Mouse (Mus musculus): ENCODE data around the gene Tpbgl. TPM values are rescaled to one million over a fixed set of nuclear protein-coding genes. Genes with fewer than 3 reads are reported as not detected.
A peak's percentile ranks its signal among the peaks of the same experiment; 100 is the strongest.

Tpbgl gene
- total RNA-seq (2014; rRNA removed) = 0.86 and 1.5 TPM in 2 replicates
- 1.8 and 2.1 TPM in 2 replicates for polyA plus RNA-seq (2015; fragmentation: Nextera tagmentation; extraction: Ambion mirVana)

DNA sequence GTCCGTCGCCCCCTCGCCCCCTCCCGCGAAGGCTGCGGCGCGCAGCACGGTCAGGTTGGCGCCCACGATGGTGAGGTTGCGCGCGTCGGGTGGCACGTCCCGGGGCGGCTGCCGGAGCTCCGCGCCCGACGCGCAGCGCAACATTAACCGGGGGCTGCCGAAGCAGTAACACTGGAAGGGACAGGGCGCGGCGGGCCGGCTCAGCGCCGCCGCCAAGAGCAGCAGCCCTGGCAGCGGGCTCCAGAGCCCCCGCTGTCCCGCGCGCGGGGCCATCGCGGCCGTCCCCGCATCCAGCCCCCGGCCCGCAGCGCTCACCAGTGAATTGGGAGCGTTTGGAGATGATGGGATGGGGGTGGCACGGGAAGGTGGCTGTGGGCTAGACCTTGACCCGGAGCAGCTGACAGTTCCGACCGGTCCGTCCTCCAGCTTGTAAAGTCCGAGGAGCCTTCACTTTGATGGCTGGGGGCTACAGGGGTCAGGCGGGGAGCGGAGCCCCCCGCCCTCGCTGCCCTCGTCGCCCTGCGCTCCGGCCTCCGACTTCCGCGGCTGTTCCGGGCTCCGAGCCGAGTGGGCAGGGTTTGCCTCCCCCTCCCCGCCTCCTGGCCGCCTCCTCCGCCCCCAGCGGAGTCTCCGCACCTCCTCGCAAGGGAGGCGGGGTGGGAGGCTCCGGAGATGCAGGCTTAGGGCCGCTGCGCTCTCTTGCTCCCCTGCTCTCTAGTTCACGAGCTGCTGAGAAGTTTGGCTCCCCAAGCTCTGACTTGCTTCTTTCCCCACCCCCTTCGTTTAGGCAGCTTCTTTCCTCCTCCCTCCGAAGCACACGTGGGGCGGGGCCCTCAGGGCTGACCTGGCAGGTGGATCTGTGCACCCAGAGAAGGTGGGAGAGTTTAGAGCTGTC is at the start of gene Tpbgl:
Gene Tpbgl, minus strand, starts transcription at position 728 of the 895 bp plus-strand sequence.
- H3K9me3 ChIP-seq (ENCODE audit: low read length) = no peaks in the 10 kb centered on the region
- peak within 1 kb of the TSS; percentile 62 for H3K9ac ChIP-seq
- no peaks in the 10 kb centered on the region for H3K4me1 ChIP-seq (ENCODE audit: insufficient read depth)
- peak within 1 kb of the TSS; percentile 83 for H3K4me2 ChIP-seq (ENCODE audit: low read depth)
- 2% methylated on average over 61 of the region's 83 CpGs for WGBS
- H3K27ac ChIP-seq (ENCODE audit: low read depth, low read length) = no peak within 1 kb of the TSS
- ATAC-seq (no peak), DNase-seq (peak; percentile 19)
- no peaks in the 10 kb centered on the region for H3K36me3 ChIP-seq (ENCODE audit: insufficient read depth)
- H3K4me3 ChIP-seq (ENCODE audit: low read depth, low read length) = peak within 1 kb of the TSS; percentile 54
- TF ChIP-seq CTCF (IDR thresholded peaks at IDR 0.05; ENCODE audit: low read depth) = no peak
- H3K27me3 ChIP-seq (ENCODE audit: insufficient read depth, low read length) = peaks cover 23% of the 10 kb centered on the region

DNA sequence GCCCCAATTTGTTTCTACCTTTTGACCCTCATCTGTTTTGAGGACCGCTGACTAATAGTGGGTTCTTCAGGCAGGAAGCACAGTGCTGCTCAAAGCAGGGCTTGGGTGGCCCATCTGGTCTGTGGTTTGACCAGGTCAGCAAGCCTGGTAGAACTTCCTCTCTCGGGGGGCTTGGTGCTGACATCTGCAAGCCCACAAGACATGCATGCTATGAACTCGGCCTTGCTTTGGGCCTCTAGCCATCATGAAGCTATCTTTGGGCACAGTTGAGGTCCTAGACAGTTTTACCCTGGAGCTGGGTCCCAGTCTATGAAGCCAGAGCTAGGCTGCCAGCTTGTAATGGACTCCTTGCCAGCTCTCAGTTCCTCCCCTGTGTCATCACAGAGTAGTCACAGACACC is 48.0 kb upstream of the Tpbgl start:
- no peaks in the 10 kb centered on the region for H3K4me1 ChIP-seq (ENCODE audit: insufficient read depth)
- 82% methylated on average over 3 of the region's 3 CpGs for WGBS
- H3K36me3 ChIP-seq (ENCODE audit: insufficient read depth) = no peaks in the 10 kb centered on the region
- H3K27ac ChIP-seq (ENCODE audit: low read depth, low read length) = no peak overlapping the region
- TF ChIP-seq CTCF (IDR thresholded peaks at IDR 0.05; ENCODE audit: low read depth) = no peak
- no peak overlapping the region for H3K9ac ChIP-seq
- no peak overlapping the region for H3K4me3 ChIP-seq (ENCODE audit: low read depth, low read length)
- ATAC-seq = no peak
- no peaks in the 10 kb centered on the region for H3K9me3 ChIP-seq (ENCODE audit: low read length)
- no peak overlapping the region for H3K4me2 ChIP-seq (ENCODE audit: low read depth)
- DNase-seq = no peak
- no peaks in the 10 kb centered on the region for H3K27me3 ChIP-seq (ENCODE audit: insufficient read depth, low read length)

DNA sequence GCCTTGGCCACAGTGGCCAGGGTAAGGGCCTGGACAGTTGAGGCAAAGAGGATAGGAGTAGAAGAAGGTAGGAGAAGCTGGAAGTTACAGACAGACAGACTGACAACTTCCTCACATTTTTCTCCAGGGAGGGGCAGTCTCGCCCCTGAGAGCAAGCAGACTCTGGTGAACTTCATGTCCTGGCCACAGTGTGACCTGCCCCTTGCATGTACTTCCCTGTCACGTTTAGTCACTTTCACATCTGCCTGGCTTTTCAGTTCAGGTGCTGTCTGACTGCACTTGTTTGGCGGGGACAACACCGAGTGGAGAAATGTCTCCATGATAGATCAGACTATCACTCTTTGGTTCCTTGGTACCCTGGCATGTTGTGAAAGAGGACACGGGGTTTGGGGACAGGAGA is 47.3 kb upstream of the Tpbgl start:
- Histone ChIP-seq H3K36me3 (ENCODE audit: insufficient read depth) (no peaks in the 10 kb centered on the region), H3K9ac (no peak overlapping the region), H3K4me2 (ENCODE audit: low read depth) (no peak overlapping the region), H3K4me1 (ENCODE audit: insufficient read depth) (no peaks in the 10 kb centered on the region), H3K4me3 (ENCODE audit: low read depth, low read length) (no peak overlapping the region), H3K27ac (ENCODE audit: low read depth, low read length) (no peak overlapping the region), H3K9me3 (ENCODE audit: low read length) (no peaks in the 10 kb centered on the region), H3K27me3 (ENCODE audit: insufficient read depth, low read length) (no peaks in the 10 kb centered on the region)
- WGBS = 83% methylated on average over 5 of the region's 5 CpGs
- no peak for DNase-seq
- no peak for ATAC-seq
- no peak for TF ChIP-seq CTCF (IDR thresholded peaks at IDR 0.05; ENCODE audit: low read depth)

DNA sequence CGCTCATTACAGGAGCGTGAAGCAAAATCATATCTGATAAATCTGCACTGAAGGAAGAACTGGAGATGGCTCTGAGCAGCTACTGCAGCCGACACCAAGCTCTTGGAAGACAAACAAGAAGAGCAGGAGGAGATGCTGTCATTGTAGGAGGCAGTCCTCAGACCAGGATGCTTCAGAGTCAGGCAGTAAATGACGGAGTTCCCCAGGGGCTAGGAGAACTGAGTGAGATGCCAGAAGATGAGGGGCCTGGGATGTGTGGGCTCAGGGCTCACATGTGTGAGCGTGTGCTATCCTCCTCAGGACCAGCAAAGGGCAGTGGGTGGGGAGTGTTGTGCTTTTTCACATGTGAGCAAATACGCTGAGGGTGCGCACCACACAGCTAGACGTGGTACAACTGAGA is 46.3 kb upstream of the Tpbgl start:
- WGBS = 81% methylated on average over 8 of the region's 8 CpGs
- DNase-seq = no peak
- no peak overlapping the region for H3K27ac ChIP-seq (ENCODE audit: low read depth, low read length)

DNA sequence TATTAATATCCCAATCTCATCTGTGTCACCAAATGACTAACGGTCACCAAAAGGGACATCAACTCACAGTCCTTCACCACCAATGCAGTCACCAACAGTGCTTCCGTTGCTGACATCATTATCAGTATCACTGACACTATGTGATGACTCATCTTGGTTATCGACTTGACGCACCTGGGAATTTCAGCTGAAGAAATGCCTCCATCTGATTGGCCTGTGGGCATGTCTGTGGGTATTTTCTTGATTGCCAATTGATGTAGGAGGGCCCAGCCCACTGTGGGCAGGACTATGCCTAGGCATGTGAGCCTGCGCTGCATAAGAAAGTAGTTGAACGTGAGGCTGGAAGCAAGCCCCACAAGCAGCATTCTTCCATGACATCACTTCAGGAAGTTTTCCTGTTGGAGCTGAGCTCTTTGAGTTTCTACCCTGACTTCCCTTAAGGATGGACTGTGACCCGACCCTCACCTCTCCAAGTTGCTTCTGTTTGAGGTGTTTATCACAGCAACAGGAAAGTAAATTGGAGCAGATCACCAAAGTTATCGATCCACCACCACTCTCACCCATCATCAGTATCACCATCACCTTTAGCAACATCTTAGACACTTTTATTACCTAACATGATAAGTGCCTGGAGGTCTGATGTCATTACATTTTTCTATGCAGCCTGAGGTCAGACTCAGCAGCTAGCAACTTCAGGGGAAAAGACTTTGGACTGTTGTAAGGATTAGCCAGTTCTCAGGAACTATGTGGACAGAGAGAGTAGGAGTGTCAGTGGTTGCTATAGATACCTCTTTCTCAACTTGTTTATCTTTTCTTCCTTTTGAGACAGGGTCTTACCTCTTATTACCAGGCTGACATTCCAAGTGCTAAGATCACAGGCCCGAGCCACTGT is 44.9 kb upstream of the Tpbgl start:
- H3K4me3 ChIP-seq (ENCODE audit: low read depth, low read length) = no peak overlapping the region
- H3K27ac ChIP-seq (ENCODE audit: low read depth, low read length) = no peak overlapping the region
- DNase-seq = no peak
- no peak overlapping the region for H3K4me2 ChIP-seq (ENCODE audit: low read depth)
- H3K9ac ChIP-seq = no peak overlapping the region
- 86% methylated on average over 9 of the region's 9 CpGs for WGBS
- H3K36me3 ChIP-seq (ENCODE audit: insufficient read depth) = no peaks in the 10 kb centered on the region
- H3K4me1 ChIP-seq (ENCODE audit: insufficient read depth) = no peaks in the 10 kb centered on the region
- H3K27me3 ChIP-seq (ENCODE audit: insufficient read depth, low read length) = no peaks in the 10 kb centered on the region
- TF ChIP-seq CTCF (IDR thresholded peaks at IDR 0.05; ENCODE audit: low read depth) = no peak
- no peak for ATAC-seq
- no peaks in the 10 kb centered on the region for H3K9me3 ChIP-seq (ENCODE audit: low read length)

More for the DNA sequence above, 46.3 kb upstream of the Tpbgl start:
- no peak overlapping the region for H3K9ac ChIP-seq
- no peaks in the 10 kb centered on the region for H3K36me3 ChIP-seq (ENCODE audit: insufficient read depth)
- H3K9me3 ChIP-seq (ENCODE audit: low read length) = no peaks in the 10 kb centered on the region
- no peak for TF ChIP-seq CTCF (IDR thresholded peaks at IDR 0.05; ENCODE audit: low read depth)
- H3K4me1 ChIP-seq (ENCODE audit: insufficient read depth) = no peaks in the 10 kb centered on the region
- no peak for ATAC-seq
- H3K4me2 ChIP-seq (ENCODE audit: low read depth) = no peak overlapping the region
- H3K27me3 ChIP-seq (ENCODE audit: insufficient read depth, low read length) = no peaks in the 10 kb centered on the region
- no peak overlapping the region for H3K4me3 ChIP-seq (ENCODE audit: low read depth, low read length)

DNA sequence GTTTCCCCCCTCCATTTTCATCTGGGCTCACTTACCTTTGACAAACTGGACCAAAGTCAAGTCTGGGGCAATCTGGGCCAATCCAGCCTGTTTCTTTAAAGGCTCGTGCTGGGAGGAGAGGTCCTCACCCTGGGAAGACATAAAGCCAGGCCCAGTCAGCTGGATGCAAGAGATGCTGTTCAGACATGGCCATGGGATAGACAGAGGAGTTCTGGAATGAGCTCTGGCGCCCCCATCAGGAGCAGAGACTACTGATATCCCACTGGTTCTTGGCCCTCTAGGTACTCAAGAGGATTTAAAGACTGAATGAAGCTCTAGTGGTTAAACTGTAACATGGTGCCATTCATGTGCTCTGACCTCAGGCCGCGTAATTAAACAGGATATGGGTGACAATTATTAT is 44.0 kb upstream of the Tpbgl start:
- 0 out of 2 replicates have a peak, but pooled peaks have one; percentile 4 for TF ChIP-seq CTCF (IDR thresholded peaks at IDR 0.05; ENCODE audit: low read depth)
- Histone ChIP-seq H3K27me3 (ENCODE audit: insufficient read depth, low read length) (no peaks in the 10 kb centered on the region), H3K4me3 (ENCODE audit: low read depth, low read length) (no peak overlapping the region), H3K36me3 (ENCODE audit: insufficient read depth) (no peaks in the 10 kb centered on the region), H3K4me2 (ENCODE audit: low read depth) (no peak overlapping the region), H3K9ac (no peak overlapping the region), H3K27ac (ENCODE audit: low read depth, low read length) (no peak overlapping the region), H3K4me1 (ENCODE audit: insufficient read depth) (no peaks in the 10 kb centered on the region), H3K9me3 (ENCODE audit: low read length) (no peaks in the 10 kb centered on the region)
- 78% methylated on average over 4 of the region's 4 CpGs for WGBS
- no peak for ATAC-seq
- no peak for DNase-seq

Data from forebrain, postnatal 0 days (tissue).